Mouse (Mus musculus) gastrocnemius, postnatal 14 days (tissue): ENCODE results near the gene Hbq1a. TPM values are rescaled to one million over a fixed set of nuclear protein-coding genes. Genes with fewer than 3 reads are reported as not detected.
"Not testable (repeated sequence)": the region's sequence is repeated elsewhere in the genome, so short reads cannot be mapped to it uniquely, and the experiment has no call there.

Source experiments
- DNase-seq: peaks from one replicate; pipeline ENCODE4 v3.0.0; 2021; ENCODE audit warnings: mixed read lengths
- intact Hi-C: fragments of 180-260 bp; cut with DNase I; formaldehyde crosslinking; loops from one replicate; pipeline ENCODE4 v1.15.1; 2025; ENCODE audit warnings: low total_unique reads
- total RNA-seq, 2 experiments: library from RNA; stranded (reverse); gene quantifications; 2 replicates each; pipeline ENCODE4 v1.2.3; 2021

Hbq1a gene
- total RNA-seq, 2 experiments from 2014 or later: not detected

DNA sequence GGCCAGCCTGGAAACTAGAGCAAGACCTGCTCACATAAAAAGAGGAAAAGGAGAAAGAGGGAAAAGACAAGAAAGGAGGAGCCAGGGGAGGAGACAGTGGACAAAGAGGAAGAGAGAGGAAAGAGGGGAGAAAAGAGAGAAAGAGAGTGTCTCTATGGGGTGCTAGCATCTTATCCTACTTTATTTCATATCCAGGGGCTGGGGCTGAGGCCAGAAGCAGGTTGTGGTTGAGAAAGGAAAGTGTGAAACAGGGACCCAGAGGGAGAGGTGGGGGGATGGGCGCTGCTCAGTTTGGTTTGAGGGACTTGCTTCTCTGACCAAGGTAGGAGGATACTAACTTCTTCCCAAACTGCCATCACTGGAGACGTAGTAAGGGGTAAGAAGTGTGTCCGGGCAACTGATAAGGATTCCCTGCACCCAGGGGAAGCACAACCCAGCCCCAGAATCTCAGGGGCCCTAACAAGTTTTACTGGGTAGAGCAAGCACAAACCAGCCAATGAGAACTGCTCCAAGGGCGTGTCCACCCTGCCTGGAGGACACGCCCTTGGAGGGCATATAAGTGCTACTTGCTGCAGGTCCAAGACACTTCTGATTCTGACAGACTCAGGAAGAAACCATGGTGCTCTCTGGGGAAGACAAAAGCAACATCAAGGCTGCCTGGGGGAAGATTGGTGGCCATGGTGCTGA, 16.6 kb upstream of the Hbq1a start, which contains the start of gene Hba-a1:
TSS of gene Hba-a1 (plus strand) at position 421 of the 687 bp plus-strand sequence.
- DNase-seq, intact Hi-C loops: not testable (repeated sequence)

DNA sequence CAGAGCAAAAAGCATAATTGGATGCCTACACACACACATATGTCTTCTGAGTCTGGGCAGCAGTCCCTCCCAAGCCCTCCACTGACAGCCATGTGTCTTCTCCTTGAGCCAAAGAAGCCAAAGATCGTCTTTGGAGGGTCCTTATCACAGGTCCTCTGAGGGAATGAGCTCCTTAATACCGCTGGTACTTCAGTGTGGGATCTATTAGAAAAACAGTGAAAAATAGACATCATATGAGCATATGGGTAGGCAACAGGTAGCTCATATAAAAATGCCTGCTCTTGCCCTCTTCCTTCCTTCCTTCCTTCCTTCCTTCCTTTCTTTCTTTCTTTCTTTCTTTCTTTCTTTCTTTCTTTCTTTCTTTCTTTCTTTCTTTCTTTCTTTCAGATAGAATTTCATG, 15.3 kb upstream of the Hbq1a start:
- intact Hi-C loops, DNase-seq: not testable (repeated sequence)

DNA sequence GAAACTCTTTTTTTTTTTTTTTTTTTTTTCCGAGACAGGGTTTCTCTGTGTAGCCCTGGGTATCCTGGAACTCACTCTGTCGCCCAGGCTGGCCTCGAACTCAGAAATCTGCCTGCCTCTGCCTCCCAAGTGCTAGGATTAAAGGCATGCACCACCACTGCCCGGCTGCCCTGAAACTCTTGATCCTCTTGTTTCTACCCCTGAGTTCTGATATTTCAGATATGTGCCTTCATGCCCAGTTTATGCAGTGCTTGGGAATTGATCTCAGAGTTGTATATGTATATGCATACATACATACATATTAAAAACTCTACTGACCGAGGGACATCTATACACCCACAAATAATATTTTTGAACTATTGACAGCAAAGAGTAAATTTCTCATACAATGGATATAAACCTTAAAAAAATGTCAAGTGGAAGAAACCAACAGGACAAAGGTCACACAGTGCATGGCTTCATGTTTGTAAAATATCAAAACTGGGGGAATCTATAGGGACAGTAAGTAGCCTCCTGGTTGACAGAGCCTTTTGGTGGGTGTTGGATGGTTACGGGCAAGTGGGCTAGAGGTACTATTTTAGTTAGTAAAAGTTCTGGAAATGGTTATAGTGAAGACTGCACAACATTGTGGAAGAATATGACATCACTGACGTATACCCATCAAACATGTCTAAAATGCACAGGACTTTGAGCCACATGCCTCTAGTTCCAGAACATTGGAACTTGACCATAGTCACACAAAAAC, 14.7 kb upstream of the Hbq1a start:
- intact Hi-C loops: loop anchor here (5.0 kb wide), 1 partner anchor 37 kb away; no protein-coding TSS in a partner anchor

DNA sequence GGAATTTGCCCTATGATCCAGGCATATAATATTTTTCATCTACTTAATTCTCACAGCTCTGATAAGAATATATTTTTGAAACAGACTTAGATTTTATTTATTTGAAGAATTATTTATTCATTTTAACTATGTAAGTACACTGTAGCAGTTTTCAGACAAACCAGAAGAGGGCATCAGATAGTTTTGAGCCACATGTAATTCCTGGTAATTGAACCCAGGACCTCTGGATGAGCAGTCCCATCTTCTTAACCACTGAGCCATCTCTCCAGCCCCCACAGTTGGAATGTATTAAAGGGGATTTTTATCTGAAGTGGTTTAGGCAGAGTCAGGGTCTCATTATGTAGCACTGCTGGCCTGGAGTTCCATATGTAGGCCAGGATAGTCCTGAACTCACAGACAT, 14.0 kb upstream of the Hbq1a start:
- intact Hi-C loops: loop anchor here (5.0 kb wide), 1 partner anchor 36 kb away; no protein-coding TSS in a partner anchor
- not testable (repeated sequence) for DNase-seq

More for the DNA sequence above, 14.7 kb upstream of the Hbq1a start:
- no peak for DNase-seq

DNA sequence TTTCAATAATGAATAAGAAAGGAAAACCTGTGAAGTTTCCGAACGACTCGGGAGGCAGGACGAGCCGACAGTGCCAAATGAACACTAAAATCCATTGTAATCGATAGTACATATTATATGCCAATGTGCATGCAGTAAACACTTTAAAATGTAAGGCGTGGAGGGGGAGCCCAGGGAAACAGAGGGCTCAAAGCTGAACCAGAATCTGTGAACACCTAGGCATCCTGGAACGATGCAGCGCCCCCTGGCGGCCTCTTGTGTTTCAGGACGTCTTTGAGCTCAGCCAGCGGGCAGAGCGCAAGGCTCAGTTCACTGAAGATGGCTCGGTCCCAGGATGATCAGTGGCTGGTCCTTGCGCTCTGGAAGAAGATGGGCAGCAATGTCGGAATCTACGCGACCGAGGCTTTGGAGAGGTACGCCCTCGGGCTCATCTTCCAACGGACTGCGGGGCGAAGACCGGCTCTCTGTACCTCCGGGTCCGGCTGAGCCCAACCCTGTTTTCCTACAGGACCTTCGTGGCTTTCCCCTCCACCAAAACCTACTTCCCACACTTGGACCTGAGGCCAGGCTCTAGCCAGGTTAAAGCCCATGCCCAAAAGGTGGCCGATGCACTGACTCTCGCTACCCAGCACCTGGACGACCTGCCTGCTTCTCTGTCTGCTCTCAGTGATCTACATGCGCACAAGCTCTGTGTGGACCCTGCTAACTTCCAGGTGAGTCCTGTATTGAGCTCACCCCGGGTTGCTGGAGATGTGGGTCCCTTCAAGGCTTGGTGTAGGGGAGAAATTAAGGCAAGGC, 13.0 kb upstream of the Hbq1a start, which contains the start of gene Hbq1b:
TSS of gene Hbq1b (plus strand) at position 271 of the 798 bp plus-strand sequence.
- peak; percentile 73 for DNase-seq
- intact Hi-C loops: loop anchor here (5.0 kb wide), 1 partner anchor 35 kb away; no protein-coding TSS in a partner anchor

DNA sequence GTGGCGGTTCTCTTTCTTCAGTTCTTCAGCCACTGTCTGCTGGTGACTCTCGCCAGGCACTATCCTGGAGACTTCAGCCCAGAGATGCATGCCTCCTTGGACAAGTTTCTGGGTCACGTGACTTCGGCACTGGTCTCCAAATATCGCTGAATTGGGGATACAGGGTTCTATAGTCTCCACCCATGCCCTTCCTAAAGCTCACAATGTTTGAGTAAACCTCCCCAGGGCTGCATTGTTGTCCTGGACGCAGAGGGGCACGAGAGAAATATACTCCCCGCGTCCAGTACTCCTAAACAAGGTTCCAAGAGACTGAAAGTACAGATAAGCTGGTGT, 12.4 kb upstream of the Hbq1a start:
- intact Hi-C loops: loop anchor here (5.0 kb wide), 1 partner anchor 35 kb away; no protein-coding TSS in a partner anchor
- DNase-seq: no peak

DNA sequence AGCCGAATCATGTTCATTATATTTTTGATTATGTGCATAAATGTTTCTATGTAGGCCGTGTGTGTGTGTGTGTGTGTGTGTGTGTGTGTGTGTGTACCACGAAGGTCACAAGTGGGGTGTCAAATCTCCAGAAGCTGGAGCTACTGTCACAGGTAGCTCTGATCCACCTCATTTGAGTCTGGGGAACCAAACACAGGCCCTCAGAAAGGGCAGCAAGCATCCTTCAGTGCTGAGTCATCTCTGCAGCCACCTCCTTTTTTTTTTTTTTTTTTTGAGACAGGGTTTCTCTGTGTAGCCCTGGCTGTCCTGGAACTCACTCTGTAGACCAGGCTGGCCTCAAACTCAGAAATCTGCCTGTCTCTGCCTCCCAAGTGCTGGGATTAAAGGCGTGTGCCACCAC, 7.0 kb upstream of the Hbq1a start:
- intact Hi-C loops, DNase-seq: not testable (repeated sequence)

DNA sequence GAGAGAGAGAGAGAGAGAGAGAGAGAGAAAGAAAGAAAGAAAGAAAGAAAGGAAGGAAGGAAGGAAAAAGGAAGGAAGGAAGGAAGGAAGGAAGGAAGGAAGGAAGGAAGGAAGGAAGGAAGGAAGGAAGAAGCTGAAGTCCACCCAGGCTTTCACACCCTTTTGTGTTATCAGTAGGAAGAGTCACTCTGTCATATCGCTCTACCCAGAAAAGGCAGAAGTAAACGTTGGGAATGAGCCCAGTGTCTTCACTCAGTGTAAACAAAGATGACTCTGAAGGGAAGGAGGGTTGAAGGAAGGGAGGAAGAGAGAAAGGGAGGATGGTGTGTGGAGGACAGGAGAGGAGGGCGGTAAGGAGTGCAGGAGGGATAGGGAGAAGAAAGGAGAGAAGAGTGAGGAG, 6.4 kb upstream of the Hbq1a start:
- intact Hi-C loops, DNase-seq: not testable (repeated sequence)

DNA sequence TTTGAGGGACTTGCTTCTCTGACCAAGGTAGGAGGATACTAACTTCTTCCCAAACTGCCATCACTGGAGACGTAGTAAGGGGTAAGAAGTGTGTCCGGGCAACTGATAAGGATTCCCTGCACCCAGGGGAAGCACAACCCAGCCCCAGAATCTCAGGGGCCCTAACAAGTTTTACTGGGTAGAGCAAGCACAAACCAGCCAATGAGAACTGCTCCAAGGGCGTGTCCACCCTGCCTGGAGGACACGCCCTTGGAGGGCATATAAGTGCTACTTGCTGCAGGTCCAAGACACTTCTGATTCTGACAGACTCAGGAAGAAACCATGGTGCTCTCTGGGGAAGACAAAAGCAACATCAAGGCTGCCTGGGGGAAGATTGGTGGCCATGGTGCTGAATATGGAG, 3.7 kb upstream of the Hbq1a start, which contains the start of gene Hba-a2:
TSS of gene Hba-a2 (plus strand) at position 287 of the 400 bp plus-strand sequence.
- DNase-seq, intact Hi-C loops: not testable (repeated sequence)

DNA sequence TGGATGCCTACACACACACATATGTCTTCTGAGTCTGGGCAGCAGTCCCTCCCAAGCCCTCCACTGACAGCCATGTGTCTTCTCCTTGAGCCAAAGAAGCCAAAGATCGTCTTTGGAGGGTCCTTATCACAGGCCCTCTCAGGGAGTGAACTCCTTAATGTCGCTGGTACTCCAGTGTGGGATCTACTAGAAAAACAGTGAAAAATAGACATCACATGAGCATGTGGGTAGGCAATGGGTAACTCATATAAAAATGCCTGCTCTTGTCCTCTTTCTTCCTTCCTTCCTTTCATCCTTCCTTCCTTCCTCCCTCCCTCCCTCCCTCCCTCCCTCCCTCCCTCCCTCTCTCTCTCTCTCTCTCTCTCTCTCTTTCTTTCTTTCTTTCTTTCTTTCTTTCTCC, 2.5 kb upstream of the Hbq1a start:
- intact Hi-C loops, DNase-seq: not testable (repeated sequence)

DNA sequence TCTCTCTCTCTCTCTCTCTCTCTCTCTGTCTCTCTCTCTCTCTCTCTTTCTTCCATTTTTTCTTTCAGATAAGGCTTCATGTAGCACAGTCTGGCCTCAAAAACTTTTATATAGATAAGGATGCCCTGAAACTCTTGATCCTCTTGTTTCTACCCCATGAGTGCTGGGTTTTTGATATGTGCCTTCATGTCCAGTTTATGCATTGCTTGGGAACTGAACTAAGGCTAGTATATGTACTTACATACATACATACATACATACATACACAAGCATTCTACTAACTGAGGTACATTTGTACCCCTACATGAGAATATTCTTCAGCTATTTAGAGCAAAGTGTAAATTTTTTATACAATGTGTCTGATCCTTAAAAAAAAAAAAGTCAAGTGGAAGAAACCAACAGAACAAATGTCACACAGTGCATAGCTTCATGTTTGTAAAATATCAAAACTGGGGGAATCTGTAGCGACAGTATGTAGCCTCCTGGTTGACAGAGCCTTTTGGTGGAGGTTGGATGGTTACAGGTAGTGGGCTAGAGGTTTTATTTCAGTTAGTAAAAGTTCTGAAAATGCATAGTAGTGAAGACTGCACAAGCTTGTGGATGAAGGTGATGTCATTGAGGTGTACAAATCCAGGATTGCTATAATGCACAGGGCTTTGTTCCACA, 1.9 kb upstream of the Hbq1a start:
- no peak for DNase-seq
- intact Hi-C loops: no loop called here

DNA sequence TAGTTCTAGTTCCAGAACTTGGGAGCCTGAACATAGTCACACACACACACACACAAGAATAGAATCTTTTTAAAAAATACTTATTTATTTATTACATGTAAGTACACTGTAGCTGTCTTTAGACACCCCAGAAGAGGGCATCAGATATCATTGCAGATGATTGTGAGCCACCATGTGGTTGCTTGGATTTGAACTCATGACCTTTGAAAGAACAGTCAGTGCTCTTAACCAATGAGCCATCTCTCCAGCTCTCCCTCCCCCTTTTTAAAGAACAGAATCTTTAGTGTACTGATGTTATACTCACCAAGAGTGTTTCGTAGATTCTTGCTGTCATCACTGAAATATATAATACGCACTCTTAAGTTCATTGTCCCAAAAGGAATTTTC, 1.3 kb upstream of the Hbq1a start:
- DNase-seq: no peak
- intact Hi-C loops: no loop called here

DNA sequence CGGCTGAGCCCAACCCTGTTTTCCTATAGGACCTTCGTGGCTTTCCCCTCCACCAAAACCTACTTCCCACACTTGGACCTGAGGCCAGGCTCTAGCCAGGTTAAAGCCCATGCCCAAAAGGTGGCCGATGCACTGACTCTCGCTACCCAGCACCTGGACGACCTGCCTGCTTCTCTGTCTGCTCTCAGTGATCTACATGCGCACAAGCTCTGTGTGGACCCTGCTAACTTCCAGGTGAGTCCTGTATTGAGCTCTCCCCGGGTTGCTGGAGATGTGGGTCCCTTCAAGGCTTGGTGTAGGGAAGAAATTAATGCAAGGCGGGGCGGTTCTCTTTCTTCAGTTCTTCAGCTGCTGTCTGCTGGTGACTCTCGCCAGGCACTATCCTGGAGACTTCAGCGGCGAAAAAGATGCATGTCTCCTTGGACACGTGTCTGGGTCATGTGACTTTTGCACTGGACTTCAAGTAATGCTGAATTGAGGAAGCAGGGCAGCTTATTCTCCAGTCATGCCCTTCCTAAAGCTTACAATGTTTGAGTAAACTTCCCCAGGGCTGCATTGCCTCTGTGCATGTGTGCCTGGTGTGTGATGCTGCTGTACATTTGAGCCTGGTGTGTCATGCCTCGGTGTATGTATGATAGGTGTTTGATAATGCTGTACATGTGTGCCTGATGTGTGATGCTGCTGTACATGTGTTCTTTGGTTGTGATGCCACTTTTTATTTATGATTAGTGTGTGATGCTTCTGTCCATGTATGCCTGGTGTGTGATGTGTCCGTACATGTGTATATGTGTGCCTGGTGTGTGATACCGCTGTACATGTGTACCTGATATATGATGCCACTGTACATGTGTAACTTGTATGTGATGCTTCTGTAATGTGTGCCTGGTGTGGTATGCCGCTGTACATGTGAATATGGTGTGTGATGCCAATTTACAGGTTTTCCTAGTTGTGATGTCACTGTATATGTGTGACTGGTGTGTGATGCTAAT, 704 bp downstream of the Hbq1a start:
- no peak for DNase-seq
- intact Hi-C loops: no loop called here

DNA sequence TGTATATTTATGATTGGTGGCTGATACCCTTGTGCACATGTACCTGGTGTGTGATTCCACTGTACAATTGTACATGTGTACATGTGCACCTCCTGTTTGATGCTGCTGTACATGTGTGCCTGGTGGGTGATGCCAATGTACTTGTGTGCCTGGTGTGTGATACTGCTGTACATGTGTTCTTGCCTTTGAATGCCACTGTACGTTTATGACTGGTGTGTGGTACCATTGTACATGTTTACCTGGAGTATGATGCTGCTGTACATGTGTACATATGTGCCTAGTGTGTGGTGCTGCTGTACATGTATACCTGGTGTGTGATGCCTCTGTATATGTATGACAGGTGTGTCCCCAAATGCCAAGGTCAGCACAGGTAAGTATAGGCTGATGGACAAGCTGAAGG, 1.6 kb downstream of the Hbq1a start:
- intact Hi-C loops: no loop called here

DNA sequence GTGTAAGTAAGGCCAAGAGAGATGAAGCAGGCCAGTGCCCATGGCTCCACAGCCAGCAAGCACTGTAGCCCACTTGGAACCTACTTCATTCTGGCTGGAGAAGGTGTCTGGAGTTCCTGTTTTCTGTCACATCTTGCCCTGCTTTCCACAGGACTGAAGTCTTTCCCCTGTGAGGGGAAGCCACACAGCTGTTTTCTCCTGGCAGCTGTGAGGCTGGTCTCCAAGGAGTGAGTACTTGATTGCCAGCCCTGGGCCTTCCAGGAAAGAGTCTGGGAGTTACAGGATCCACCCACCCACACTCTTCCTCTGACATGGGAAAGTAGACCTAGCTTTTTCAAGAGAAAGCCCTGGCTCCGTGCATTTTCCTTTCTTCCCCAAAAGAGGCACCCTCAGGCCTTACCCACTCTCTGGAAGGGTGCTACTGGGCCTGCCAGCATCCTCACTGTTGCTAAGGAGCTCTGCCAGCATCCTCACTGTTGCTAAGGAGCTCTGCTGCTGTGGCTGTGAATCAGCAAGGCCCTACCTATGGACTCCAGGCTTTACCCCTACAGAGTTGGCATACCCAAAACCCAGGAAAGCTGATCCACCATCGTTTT, 3.1 kb downstream of the Hbq1a start:
- no peak for DNase-seq
- intact Hi-C loops: no loop called here

More for the DNA sequence above, 1.6 kb downstream of the Hbq1a start:
- no peak for DNase-seq

DNA sequence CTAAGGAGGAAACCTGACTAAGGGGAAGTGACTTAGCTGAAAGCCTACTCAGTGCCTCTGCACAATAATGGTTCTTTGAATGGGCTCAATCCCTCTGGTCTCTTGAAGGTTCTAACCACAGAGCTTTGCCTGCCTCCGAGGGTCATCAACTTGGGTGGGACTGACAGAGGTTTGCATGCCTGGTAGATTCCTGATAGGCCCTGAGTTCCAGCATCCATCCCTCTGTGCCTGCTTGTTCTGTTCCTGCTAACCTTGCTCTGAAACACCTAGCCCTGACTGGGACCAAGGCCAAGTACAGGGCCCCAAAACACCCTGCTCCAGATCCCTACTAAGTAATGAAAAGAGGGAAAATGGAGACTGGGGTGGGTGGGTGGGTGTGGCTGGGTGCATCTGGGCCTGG, 3.6 kb downstream of the Hbq1a start:
- no peak for DNase-seq
- intact Hi-C loops: no loop called here

DNA sequence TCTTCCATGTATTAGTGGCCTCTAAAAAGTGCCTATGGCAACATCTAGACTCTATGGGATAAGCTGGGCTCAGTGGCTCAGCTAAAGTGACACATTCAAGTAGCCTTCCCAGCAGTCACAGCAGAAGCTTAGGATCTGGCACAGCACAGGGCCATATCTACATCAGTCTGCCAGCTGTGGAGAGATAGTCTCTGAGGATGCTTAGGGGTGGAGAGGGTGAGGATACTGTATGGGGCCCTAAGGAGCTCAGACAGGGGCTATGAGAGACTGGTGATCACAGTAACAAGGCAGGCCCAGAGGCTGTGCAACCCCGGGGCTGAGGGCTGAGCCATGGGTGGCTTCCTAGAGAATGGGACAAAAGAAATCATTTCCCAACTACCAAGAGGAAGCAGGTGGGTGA, 7.1 kb downstream of the Hbq1a start:
- no peak for DNase-seq
- intact Hi-C loops: no loop called here

DNA sequence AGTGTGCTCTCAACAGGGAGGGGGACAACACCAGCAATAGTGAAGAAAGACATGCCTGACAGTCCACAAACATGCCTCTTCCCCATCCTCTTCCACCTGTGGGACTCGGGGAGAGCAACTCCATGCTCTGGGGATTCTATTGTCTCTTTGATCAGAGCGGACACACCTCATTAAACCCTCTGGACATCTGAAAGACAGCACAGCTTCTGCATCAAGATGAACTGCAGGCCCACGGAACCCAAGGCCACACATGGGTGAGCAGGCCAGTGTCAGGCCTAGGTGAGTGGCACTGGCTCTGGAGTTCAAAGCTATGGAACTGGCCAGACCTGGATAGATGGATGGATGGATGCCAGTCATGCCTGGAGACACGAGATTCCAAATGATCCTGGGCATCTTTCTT, 9.6 kb downstream of the Hbq1a start:
- no peak for DNase-seq
- intact Hi-C loops: no loop called here
